Mouse (Mus musculus) hindbrain, postnatal 0 days (tissue): Measurements from ENCODE around the gene Flad1. TPM values are rescaled to one million over a fixed set of nuclear protein-coding genes. Genes with fewer than 3 reads are reported as not detected.

Experiments used
- ATAC-seq: fragments of 200-750 bp; cut with Nextera tagmentation; 2 replicates; pipeline ENCODE4 v1.8.0; 2017; ENCODE audit warnings: mild to moderate bottlenecking, moderate TSS enrichment, moderate library complexity
- DNase-seq: peaks from one replicate; pipeline ENCODE4 v3.0.0-alpha.2; 2015; ENCODE audit warnings: low spot score
- H3K27ac ChIP-seq: fragments of 300-500 bp; sonication (generic); 2 replicates; pipeline ENCODE4 v1.5.1; 2014; ENCODE audit warnings: mild to moderate bottlenecking
- H3K27me3 ChIP-seq: fragments of 300-500 bp; sonication (generic); 2 replicates; pipeline ENCODE4 v1.6.1; 2014; ENCODE audit warnings: low read length, mixed read lengths; ENCODE audit not compliant: insufficient read depth
- H3K36me3 ChIP-seq: fragments of 300-500 bp; sonication (generic); 2 replicates; pipeline ENCODE4 v1.6.1; 2014; ENCODE audit warnings: low read length, mixed read lengths; ENCODE audit not compliant: insufficient read depth
- H3K4me1 ChIP-seq: fragments of 300-500 bp; sonication (generic); 2 replicates; pipeline ENCODE4 v1.6.1; 2014; ENCODE audit warnings: antibody characterized with exemption, low read length, mixed read lengths; ENCODE audit not compliant: insufficient read depth
- H3K4me2 ChIP-seq: fragments of 300-500 bp; sonication (generic); 2 replicates; pipeline ENCODE4 v1.6.1; 2014; ENCODE audit warnings: low read depth, mild to moderate bottlenecking, low read length, moderate library complexity, mixed read lengths
- H3K4me3 ChIP-seq: fragments of 300-500 bp; sonication (generic); 2 replicates; pipeline ENCODE4 v1.5.1; 2014; ENCODE audit warnings: low read length
- H3K9ac ChIP-seq: fragments of 300-500 bp; sonication (generic); replicated peaks from 2 replicates; pipeline ENCODE4 v1.6.1; 2014; ENCODE audit warnings: mild to moderate bottlenecking, low read length, moderate library complexity, mixed read lengths
- H3K9me3 ChIP-seq: fragments of 300-500 bp; sonication (generic); 2 replicates; pipeline ENCODE4 v1.6.1; 2016; ENCODE audit warnings: low read length, mixed read lengths
- CTCF ChIP-seq: IDR thresholded peaks from 2 replicates; pipeline ENCODE4 v1.5.1; 2016; ENCODE audit warnings: antibody characterized with exemption, control low read depth, low read depth
- WGBS: fragments of 180-500 bp; shearing (Covaris S2); extraction: QIAGEN DNeasy Blood & Tissue Kit; methylation state at CpG from one replicate; pipeline ENCODE4 v1.1.7; 2014; 5-methylcytosine and 5-hydroxymethylcytosine counted together
- polyA plus RNA-seq: library from polyadenylated mRNA; unstranded; fragments of >200 nt; fragmentation: Nextera tagmentation; extraction: Ambion mirVana; gene quantifications from 2 replicates; pipeline ENCODE4 v1.2.1, GENCODE M21; 2015
- total RNA-seq: library from RNA; depleted of rRNA; stranded (reverse); fragments of >200 nt; gene quantifications from 2 replicates; pipeline ENCODE4 v1.2.3, GENCODE M21; 2014

Flad1 gene
- total and polyA plus RNA-seq, 2 experiments from 2014 or later, result 23.8 to 32.1 TPM

DNA sequence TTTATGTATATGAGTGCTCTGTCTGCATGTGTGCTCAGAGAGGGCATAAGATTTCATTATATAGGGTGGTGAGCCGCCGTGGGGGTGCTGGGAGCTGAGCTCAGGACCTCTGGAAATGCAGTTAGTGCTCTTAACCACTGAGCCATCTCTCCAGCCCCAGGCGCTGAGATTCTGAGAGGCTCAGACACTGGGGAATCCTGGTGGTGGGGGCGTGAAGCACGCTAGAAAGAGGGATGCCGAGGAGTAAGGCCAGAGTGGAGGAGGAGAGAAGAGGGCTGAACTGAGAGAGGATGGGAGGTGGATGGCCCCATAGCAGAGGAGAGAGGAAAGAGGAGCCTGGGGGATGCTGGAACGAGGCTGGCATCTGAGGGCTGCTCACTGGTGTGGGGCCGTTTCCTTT is 47.0 kb downstream of the Flad1 start:
- no peak for TF ChIP-seq CTCF
- Histone ChIP-seq H3K4me2 (no peak overlapping the region), H3K36me3 (no peaks in the 10 kb centered on the region), H3K9ac (no peak overlapping the region), H3K27ac (no peak overlapping the region), H3K27me3 (0 out of 2 replicates have a peak, but pooled peaks cover 5% of the 10 kb centered on the region), H3K4me1 (no peaks in the 10 kb centered on the region), H3K9me3 (no peaks in the 10 kb centered on the region), H3K4me3 (no peak overlapping the region)
- DNase-seq, result no peak
- no peak for ATAC-seq
- WGBS, result 51% methylated on average over 8 of the region's 8 CpGs

DNA sequence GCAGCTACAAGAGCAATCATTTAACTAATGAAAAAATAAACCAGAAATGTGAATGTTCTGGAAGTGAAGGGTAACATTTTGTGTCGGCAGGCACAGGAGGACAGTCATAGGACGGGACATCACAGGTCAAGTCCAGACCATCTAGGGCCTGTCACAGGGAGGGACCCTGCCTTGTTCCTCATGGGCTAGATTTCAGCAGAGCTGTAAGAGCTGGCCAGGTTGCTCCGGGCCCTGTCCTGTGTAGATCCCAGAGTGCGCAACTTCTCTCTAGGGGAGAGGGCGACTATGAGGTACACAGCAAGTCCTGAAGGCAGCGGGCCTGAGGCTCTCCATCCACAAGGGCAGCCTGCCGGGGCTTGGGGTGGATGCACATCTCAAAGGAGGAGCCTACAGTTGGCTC is 50.0 kb downstream of the Flad1 start, which contains the start of gene Dcst2:
TSS of gene Dcst2 (plus strand) at position 301 of the 400 bp plus-strand sequence.
- no peaks in the 10 kb centered on the region for H3K9me3 ChIP-seq
- 92% methylated on average over 7 of the region's 7 CpGs for WGBS
- H3K27ac ChIP-seq, result no peak within 1 kb of the TSS
- no peaks in the 10 kb centered on the region for H3K36me3 ChIP-seq
- no peak within 1 kb of the TSS for H3K4me3 ChIP-seq
- no peak within 1 kb of the TSS for H3K4me2 ChIP-seq
- H3K4me1 ChIP-seq, result no peaks in the 10 kb centered on the region
- no peak within 1 kb of the TSS for H3K9ac ChIP-seq
- no peak for TF ChIP-seq CTCF
- DNase-seq, result no peak
- no peak for ATAC-seq
- H3K27me3 ChIP-seq, result 0 out of 2 replicates have a peak, but pooled peaks cover 5% of the 10 kb centered on the region

DNA sequence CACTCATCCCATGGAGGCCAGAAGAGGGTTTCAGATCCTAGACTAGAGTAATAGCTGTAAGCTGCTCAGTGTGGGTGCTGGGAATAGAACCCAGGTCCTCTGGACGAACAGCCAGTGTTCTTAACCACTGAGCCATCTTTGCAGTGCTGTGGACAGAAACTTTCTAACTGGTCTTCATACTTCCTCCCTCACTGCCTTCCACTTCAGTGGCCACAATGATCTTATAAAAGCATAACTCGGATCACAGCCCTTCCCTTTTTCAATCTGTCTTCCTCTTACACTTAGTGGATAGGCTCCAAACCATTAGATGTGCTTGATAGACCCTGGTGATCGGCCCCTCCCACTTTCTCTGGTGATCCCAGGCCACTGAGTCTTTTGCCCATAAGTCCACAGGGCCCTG is 51.4 kb downstream of the Flad1 start:
- no peak overlapping the region for H3K27ac ChIP-seq
- 0 out of 2 replicates have a peak, but pooled peaks cover under 1% of the 10 kb centered on the region for H3K27me3 ChIP-seq
- H3K9ac ChIP-seq, result no peak overlapping the region
- no peak for TF ChIP-seq CTCF
- 67% methylated on average over 3 of the region's 3 CpGs for WGBS
- no peak for DNase-seq
- no peaks in the 10 kb centered on the region for H3K9me3 ChIP-seq
- no peak overlapping the region for H3K4me2 ChIP-seq
- H3K4me3 ChIP-seq, result no peak overlapping the region
- no peaks in the 10 kb centered on the region for H3K4me1 ChIP-seq
- ATAC-seq, result no peak
- no peaks in the 10 kb centered on the region for H3K36me3 ChIP-seq

DNA sequence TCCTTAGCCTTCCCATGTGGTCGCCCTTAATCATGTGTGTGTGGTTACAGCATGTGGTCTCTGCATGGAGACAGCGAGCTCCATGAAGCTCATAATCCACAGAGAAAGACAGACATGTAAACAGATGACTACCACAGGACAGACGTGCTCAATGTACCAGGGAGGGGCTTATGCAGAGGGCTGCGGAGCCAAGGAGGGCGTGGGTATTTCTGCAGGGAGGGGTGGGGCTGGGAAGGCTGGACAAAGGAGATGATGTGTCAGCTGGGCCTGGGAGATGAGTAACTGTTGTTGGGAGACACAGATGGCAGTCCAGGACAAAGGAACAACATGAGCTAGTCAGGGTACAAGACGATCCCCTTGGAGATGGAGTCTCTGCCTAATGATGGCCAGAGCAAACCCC is 52.0 kb downstream of the Flad1 start:
- ATAC-seq, result no peak
- no peak for TF ChIP-seq CTCF
- DNase-seq, result no peak

DNA sequence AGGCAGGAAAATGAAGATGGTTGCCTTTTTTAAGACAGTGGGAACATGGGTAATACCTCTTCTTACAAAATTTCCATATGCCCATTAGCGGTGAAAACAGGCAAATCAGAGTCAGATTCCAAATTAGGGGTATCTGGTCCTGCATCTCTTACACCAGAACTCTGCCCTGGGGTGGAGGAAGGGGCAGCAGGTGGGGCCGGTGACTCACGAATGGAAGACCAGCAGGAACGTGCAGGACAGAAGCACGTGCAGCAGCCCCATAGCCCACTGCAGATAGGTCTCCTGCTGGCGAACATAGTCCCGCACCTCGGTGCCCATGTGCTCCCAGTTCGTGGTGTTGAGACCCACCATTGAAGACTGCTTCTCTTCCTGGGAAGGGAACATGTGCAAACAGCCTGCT is 55.6 kb downstream of the Flad1 start:
- Histone ChIP-seq H3K4me1 (no peaks in the 10 kb centered on the region), H3K27ac (no peak overlapping the region), H3K9ac (no peak overlapping the region), H3K27me3 (no peaks in the 10 kb centered on the region), H3K4me3 (no peak overlapping the region), H3K9me3 (no peaks in the 10 kb centered on the region), H3K4me2 (no peak overlapping the region), H3K36me3 (no peaks in the 10 kb centered on the region)
- DNase-seq (no peak), ATAC-seq (no peak)
- no peak for TF ChIP-seq CTCF
- WGBS, result 64% methylated on average over 9 of the region's 9 CpGs

More for the DNA sequence above, 52.0 kb downstream of the Flad1 start:
- WGBS, result 51% methylated on average over 6 of the region's 6 CpGs
- Histone ChIP-seq H3K36me3 (no peaks in the 10 kb centered on the region), H3K9ac (no peak overlapping the region), H3K27ac (no peak overlapping the region), H3K4me2 (no peak overlapping the region), H3K4me3 (no peak overlapping the region), H3K9me3 (no peaks in the 10 kb centered on the region), H3K27me3 (no peaks in the 10 kb centered on the region), H3K4me1 (no peaks in the 10 kb centered on the region)

DNA sequence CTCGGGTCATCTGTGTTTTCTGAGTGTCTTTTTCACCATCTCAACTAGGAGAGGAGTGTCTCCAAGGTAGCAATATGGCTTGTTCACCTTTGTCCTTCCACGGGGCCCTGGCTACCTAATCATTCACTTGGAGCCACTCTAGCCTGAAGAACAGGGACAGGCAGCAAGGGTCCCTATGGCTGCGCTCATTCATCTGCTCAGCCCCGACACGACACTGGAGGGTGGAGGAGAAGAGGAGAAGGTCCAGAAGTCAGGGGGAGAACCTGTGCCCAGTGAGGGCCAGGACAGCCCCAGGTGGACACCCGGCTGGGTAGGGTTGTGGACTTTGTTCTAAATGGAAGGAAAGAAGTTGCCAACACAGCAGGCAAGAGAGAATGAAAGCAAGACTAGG is 56.2 kb downstream of the Flad1 start:
- no peak for DNase-seq
- Histone ChIP-seq H3K4me3 (no peak overlapping the region), H3K27me3 (no peaks in the 10 kb centered on the region), H3K36me3 (no peaks in the 10 kb centered on the region), H3K27ac (no peak overlapping the region), H3K9me3 (no peaks in the 10 kb centered on the region), H3K4me2 (no peak overlapping the region), H3K4me1 (no peaks in the 10 kb centered on the region), H3K9ac (no peak overlapping the region)
- no peak for ATAC-seq
- TF ChIP-seq CTCF, result no peak
- whole genome bisulfite sequencing, result 76% methylated on average over 6 of the region's 6 CpGs

DNA sequence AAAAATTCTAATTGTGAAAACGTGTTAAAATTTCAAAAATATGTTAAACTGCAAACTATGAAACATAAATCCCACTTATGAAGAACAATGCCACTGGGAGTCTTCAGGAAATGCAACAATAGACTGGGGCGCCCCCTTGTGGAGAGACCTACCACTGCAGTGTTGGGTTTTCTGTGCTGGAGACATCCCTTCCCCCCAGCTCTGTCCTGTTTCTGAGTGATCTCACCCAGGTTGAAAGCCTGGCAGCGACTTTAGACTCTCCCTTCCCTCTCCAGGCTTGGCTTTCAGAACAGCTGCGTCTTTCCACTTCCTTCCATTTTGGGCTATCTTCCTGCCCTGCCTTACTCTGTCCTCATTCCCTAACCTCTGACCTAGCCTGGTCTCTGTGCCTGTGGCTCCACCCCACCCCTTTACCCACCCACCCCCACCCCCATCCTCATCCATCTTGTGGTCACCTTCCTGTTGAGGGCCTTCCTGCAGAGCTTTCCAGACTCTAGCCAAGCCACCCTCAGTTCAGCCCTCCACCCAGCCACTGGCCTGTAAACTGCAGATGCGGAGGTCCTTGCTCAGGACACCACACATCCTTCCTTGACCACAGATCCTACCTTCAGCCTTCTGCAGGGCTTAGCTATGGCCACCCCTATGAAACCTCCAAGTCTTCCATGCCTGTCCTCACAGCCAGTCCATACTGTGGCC is 56.7 kb downstream of the Flad1 start:
- no peak overlapping the region for H3K4me3 ChIP-seq
- TF ChIP-seq CTCF, result peak; percentile 91
- H3K9me3 ChIP-seq, result no peaks in the 10 kb centered on the region
- no peaks in the 10 kb centered on the region for H3K27me3 ChIP-seq
- H3K9ac ChIP-seq, result no peak overlapping the region
- peak; percentile 82 for DNase-seq
- no peaks in the 10 kb centered on the region for H3K36me3 ChIP-seq
- 0 out of 2 replicates have a peak, but pooled peaks cover 3% of the 10 kb centered on the region for H3K4me1 ChIP-seq
- ATAC-seq, result peak; percentile 10; the same call in 1 of the 2 replicates
- no peak overlapping the region for H3K27ac ChIP-seq
- 22% methylated on average over 5 of the region's 5 CpGs for WGBS
- no peak overlapping the region for H3K4me2 ChIP-seq
